Mouse (Mus musculus) embryo, embryonic 9.5 days (tissue): ENCODE measurements at regions not wholly inside any gene's neighbourhood (a gene's known extent, or its start where the extent isn't known, plus 50 kb on each side); places are given as distances from the start of the nearest gene placed in this dataset.

Experiments
- DNase-seq: peaks from one replicate; pipeline ENCODE4 v3.0.0-alpha.2; 2017; ENCODE audit errors: extremely low spot score

- DNase-seq, result no peak
These were observed 160.0 kb upstream of the Bmper start for GRCm38 (mm10) chr9:23062656-23063444.

DNA sequence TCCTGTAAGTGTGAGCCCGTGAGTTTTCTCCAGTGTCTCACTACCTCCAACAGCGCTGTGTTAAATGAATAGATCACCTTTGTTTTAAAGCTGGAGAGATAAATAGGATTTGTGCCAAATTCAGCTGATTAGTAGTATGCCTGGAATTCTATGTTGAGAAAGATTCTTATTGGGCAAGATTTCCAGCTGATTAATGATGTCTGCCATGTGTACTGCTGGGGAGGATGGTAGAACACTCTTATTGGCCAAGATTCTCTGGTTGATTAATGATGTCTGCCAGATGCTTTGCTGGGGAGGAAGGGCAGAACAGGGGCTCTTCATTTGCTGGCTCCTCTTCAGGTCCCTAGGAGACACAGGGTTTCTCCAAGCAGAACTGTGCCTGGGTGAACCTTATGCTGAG is 158.9 kb upstream of the Bmper start:
- no peak for DNase-seq

DNA sequence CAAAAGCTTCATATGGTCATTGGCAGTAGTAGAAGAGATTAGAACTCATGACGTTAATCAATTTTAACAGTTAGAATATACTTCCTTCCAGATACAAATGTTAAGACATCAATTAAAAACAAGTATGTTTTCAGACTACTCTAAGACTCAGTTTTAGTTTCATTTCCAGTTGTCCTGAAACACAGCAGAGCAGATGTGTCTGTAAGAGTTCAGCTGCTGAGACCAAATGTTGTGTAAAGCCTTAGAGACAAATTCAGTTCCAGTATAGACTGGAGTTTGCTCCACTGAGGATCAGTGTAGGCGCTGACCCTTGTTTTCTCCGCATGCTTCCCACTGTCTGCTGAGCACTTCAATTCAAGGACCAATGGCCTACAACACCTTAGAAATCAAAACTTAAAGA is 158.1 kb upstream of the Bmper start:
- no peak for DNase-seq

- no peak for DNase-seq
These were observed 154.6 kb upstream of the Bmper start for GRCm38 (mm10) chr9:23068101-23068791.

GRCm38 (mm10) chr9:23069161-23069560 is 153.7 kb upstream of the Bmper start:
- no peak for DNase-seq

GRCm38 (mm10) chr9:23071006-23071405 is 151.9 kb upstream of the Bmper start:
- no peak for DNase-seq

GRCm38 (mm10) chr9:23072741-23073140 is 150.1 kb upstream of the Bmper start:
- DNase-seq, result no peak

- DNase-seq, result no peak
These were observed 139.3 kb upstream of the Bmper start for GRCm38 (mm10) chr9:23083562-23083961.

DNA sequence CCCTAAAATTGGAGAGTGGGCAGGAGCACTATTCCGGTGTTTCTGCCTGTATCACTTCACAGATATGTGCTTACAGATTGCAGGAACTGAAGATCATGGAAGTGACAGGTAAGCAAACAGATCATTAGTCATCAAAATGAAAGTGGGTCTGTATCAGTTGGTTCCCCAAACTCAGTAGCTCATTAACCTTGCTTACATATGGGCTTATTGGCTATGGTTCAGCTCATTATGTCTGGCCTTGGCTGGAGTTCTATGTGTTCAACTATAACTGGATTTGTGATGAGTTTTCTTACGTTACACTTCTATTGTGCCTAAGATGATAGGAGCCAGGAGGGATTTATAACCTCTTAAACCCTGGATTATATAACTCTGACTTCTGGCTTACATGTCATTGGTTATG is 133.5 kb upstream of the Bmper start:
- DNase-seq, result no peak

DNA sequence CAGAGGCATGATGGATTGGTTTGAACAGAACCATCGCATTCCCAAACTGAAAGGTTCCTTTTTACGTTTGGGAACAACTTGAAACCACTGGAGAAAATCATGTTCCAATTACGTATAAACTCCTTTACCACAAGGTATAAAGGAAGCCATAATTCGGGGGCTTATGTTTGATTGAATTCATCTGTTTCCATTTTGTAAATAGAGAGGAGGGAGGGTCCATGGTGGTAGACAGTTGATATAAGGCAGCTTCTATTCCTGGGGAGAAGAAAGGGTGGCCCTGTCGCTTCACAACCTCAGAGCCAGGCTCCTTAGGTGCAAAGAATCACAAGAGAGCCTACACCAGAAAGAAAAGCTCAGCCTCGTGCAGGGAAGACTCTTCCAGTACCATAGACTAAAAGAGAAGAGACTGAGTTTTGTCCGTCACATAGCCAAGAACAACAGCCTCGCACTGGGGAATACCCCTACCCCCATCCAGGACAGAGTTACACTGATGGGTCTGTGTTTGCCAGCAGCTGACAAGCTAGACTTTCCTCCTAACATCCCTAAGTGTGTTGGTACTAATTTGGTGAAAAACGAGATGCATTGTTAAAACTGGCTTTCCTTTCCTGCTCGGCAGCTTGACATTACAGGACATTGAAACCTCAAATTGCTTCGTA is 125.6 kb upstream of the Bmper start:
- no peak for DNase-seq

DNA sequence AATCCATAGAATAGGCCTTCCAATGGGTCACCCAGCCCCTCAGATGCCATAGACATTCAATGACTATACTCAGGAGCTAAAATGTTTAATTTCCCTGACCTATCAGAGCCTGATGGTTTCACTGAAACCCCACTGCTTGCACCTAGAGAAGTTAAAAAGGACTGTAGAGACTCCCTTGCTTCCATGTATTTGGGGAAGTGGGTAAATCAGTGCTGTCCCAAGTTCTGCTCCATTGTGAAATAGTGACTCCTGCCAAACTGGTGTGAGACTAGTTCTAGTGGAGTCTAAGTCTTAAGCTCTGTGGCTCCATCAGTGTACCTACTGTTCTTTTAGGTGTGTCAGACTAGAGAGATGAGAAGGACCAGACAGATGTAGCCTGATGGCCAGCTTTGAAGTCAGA is 121.3 kb upstream of the Bmper start:
- DNase-seq, result no peak

GRCm38 (mm10) chr9:23101990-23102796 is 120.7 kb upstream of the Bmper start:
- no peak for DNase-seq

DNA sequence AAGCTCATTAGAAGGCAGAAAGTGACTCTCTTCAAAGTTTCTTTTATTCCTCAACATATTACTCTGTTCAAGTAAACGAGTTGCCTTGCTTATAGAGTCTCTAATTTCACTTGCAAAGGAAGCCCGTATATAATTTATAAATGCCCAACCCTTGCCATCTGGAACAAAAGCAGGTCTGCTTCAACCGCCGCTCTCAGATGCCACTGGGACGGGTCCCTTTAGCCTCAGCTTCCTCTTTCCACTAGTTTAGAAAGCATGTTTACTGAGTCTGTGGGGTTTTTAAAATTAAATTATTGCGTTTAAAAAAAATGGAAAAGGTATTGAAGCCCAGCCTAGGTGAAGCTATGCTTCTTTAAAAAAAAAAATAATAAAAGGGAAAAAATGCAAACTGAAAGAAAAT is 111.4 kb upstream of the Bmper start:
- DNase-seq, result no peak

GRCm38 (mm10) chr9:23115026-23115425 is 107.8 kb upstream of the Bmper start:
- no peak for DNase-seq

GRCm38 (mm10) chr9:23115540-23115939 is 107.3 kb upstream of the Bmper start:
- DNase-seq, result no peak

DNA sequence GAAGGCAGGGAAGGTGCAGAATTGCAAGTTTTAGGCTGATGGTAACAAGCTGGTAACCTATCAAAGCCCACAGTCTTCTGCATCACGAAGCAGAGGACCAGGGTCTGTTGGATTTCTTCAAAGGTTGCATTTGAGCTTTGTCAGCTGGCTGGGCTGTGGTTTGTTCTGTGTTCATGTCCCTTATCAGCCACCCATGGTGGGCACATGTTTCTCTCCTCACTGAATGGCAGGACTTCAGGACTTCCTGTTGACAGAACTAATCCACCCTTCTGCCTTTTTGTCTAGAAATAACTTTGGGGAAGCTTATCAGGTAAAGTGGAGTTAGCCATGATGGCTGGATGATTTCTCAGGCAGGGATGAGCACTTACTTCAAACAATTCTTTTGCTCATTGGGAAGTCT is 106.6 kb upstream of the Bmper start:
- no peak for DNase-seq

- no peak for DNase-seq
These were observed 103.1 kb upstream of the Bmper start for GRCm38 (mm10) chr9:23119811-23120210.

DNA sequence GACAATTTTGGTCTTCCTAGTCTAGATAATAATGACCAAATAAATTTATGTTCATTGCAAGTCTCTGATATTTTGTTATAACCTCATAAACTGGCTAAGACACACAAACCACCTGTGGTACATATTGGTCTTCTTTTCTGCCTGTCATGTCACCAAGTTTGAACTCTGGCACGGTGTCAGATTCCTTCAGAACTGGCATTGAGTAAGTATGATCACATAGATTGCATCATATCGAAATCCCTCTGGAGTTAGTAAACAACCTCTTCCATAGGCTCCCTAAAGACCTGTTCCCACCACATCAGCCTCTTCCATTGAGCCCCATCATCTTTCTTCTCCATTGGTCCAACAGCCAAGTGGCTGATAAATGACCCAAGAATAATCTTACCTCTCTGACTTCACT is 102.1 kb upstream of the Bmper start:
- DNase-seq, result no peak

DNA sequence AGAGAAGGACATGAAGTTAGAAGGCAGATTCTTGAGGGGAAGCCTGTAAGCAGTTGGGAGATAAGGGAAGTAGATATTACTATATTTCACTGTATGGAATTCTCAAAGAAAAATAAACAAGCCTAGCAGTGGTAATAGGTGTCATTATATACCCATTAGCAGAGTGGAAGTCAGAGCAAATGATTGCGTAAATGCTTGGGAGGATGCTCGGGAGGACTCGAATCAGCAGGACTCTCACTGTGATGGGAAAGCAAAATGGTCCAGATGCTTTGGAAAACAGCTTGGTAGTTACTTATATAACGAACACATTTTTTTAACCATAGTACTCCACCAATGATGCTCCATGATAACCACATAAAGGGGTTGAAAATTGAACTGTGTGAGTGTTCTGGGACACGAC is 100.4 kb upstream of the Bmper start:
- DNase-seq, result no peak

- no peak for DNase-seq
These were observed 99.4 kb upstream of the Bmper start for GRCm38 (mm10) chr9:23123452-23123851.

DNA sequence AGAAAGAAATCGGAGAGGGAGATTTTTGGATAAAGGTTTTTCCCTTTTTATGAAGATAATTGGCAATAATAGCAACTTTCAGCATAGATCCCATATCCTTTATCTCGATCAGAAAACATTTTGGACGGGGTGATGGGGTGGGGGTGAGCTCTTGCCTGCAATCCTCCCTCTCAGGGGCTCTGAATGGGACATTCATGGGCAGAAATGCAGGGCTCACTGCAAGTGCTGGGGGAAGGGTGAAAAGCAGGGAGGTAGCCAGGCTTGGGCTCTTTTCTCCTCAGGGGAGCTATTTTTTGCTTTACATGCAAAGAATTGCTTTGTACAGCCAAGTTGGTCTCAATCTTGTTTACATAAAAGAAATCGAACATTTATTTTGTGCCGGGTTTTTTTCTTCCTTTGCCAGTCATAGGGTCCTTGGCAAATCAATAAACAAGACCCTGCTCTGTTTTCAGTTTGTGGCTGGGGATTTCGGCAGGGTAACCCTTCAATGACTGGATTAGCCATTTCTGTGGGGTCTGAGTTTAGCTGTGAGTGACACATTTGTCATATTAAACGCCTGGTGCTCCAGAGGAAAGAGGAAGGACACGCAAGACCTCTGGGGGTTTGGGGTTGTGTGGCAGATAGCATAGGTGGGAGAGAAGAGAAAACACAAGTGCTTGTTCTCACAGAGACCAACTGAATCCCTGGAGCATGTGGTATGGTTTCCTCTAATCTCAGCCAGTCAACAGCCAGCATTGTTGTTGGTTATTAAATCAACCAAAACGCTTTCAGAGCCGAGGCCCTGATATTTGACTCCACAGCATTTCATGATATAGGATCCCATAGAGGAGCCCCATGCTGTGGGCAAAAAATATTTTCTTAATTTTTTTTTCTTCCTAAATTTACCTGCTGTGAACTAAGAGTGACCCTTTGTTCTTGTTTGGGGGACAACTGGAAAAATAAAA is 96.8 kb upstream of the Bmper start:
- no peak for DNase-seq
